Mouse (Mus musculus) MEL (cell line): ENCODE results near the gene Samsn1. TPM values are rescaled to one million over a fixed set of nuclear protein-coding genes. Genes with fewer than 3 reads are reported as not detected.

ENCODE experiments used
- DNase-seq: peaks from one replicate; pipeline ENCODE4 v3.0.0; 2011; ENCODE audit warnings: low read depth, low spot score
- H3K27ac ChIP-seq: 2 replicates; pipeline ENCODE4 v1.5.1; 2012; ENCODE audit warnings: low read depth, mild to moderate bottlenecking, control low read depth, low read length, moderate library complexity; ENCODE audit not compliant: control insufficient read depth
- H3K27me3 ChIP-seq, 2 experiments: fragments of 150-350 bp in 1 of 2; sonication (generic) in 1 of 2; 2 replicates each; pipeline ENCODE4 v1.6.1; 2012; ENCODE audit warnings: low read length in 2 of 2, mild to moderate bottlenecking in 2 of 2, improper control_type of control experiment in 1 of 2, moderate library complexity in 1 of 2; ENCODE audit not compliant: insufficient read depth in 2 of 2, control insufficient read depth in 1 of 2
- H3K36me3 ChIP-seq, 2 experiments: 2 replicates each; pipeline ENCODE4 v1.6.1; 2012 to 2014; ENCODE audit warnings: low read length in 2 of 2, improper control_type of control experiment in 1 of 2, inconsistent platforms in 1 of 2, mild to moderate bottlenecking in 1 of 2; ENCODE audit not compliant: insufficient read depth in 2 of 2, control insufficient read depth in 1 of 2
- H3K4me1 ChIP-seq, 2 experiments: fragments of 150-350 bp in 1 of 2; sonication (generic) in 1 of 2; 2 replicates each; pipeline ENCODE4 v1.6.1; 2012; ENCODE audit warnings: low read length in 2 of 2, improper control_type of control experiment in 1 of 2, mild to moderate bottlenecking in 1 of 2; ENCODE audit not compliant: insufficient read depth in 2 of 2, control insufficient read depth in 1 of 2
- H3K4me3 ChIP-seq, 2 experiments: fragments of 150-350 bp in 1 of 2; sonication (generic) in 1 of 2; 2 replicates each; pipeline ENCODE4 v1.5.1; 2012; ENCODE audit warnings: low read depth in 2 of 2, low read length in 2 of 2, mild to moderate bottlenecking in 2 of 2, moderate library complexity in 2 of 2, control low read depth in 1 of 2, improper control_type of control experiment in 1 of 2; ENCODE audit not compliant: control insufficient read depth in 1 of 2, insufficient read depth in 1 of 2
- H3K79me2 ChIP-seq: 2 replicates; pipeline ENCODE4 v1.6.1; 2012; ENCODE audit warnings: mild to moderate bottlenecking, low read length, moderate library complexity; ENCODE audit not compliant: control insufficient read depth, poor library complexity, insufficient read depth
- H3K9ac ChIP-seq: 2 replicates; pipeline ENCODE4 v1.6.1; 2012; ENCODE audit warnings: low read depth, mild to moderate bottlenecking, control low read depth, low read length, moderate library complexity; ENCODE audit not compliant: control insufficient read depth, poor library complexity, severe bottlenecking
- H3K9me3 ChIP-seq: fragments of 150-350 bp; sonication (generic); replicated peaks from 2 replicates; pipeline ENCODE4 v1.6.1; 2012; ENCODE audit warnings: mild to moderate bottlenecking, low read length, improper control_type of control experiment, moderate library complexity; ENCODE audit not compliant: insufficient read depth
- BHLHE40 ChIP-seq: IDR thresholded peaks from 2 replicates; pipeline ENCODE4 v1.6.1; 2012; ENCODE audit warnings: low read depth, mild to moderate bottlenecking, inconsistent platforms, low read length, improper control_type of control experiment, borderline replicate concordance
- CHD2 ChIP-seq: IDR thresholded peaks from 2 replicates; pipeline ENCODE4 v1.6.1; 2011; ENCODE audit warnings: low read length, improper control_type of control experiment
- CTCF ChIP-seq, 3 experiments: IDR thresholded peaks in 2 of 3; conservative IDR thresholded peaks in 1 of 3; 2 replicates each; pipeline ENCODE4 v1.5.1; 2011 to 2012; ENCODE audit warnings: low read length in 3 of 3, low read depth in 2 of 3, mild to moderate bottlenecking in 2 of 3, improper control_type of control experiment in 1 of 3, inconsistent platforms in 1 of 3, mixed read lengths in 1 of 3, moderate library complexity in 1 of 3; ENCODE audit not compliant: control insufficient read depth in 1 of 3, insufficient read depth in 1 of 3, poor library complexity in 1 of 3, severe bottlenecking in 1 of 3
- E2F4 ChIP-seq: IDR thresholded peaks from 2 replicates; pipeline ENCODE4 v1.6.1; 2011; ENCODE audit warnings: low read depth, low read length, improper control_type of control experiment, borderline replicate concordance
- ELF1 ChIP-seq: IDR thresholded peaks from 2 replicates; pipeline ENCODE4 v1.6.1; 2014; ENCODE audit warnings: low read depth, mild to moderate bottlenecking, inconsistent platforms, low read length, improper control_type of control experiment, moderate library complexity
- EP300 ChIP-seq, 2 experiments: IDR thresholded peaks; 2 replicates each; pipeline ENCODE4 v1.6.1; 2011; ENCODE audit warnings: improper control_type of control experiment in 2 of 2, low read length in 2 of 2, low read depth in 1 of 2, mild to moderate bottlenecking in 1 of 2
- ETS1 ChIP-seq: IDR thresholded peaks from 2 replicates; pipeline ENCODE4 v1.6.1; 2012; ENCODE audit warnings: low read depth, mild to moderate bottlenecking, inconsistent platforms, low read length, improper control_type of control experiment, moderate library complexity
- GABPA ChIP-seq: IDR thresholded peaks from 2 replicates; pipeline ENCODE4 v1.6.1; 2012; ENCODE audit warnings: low read depth, mild to moderate bottlenecking, inconsistent platforms, low read length, improper control_type of control experiment, moderate library complexity
- GATA1 ChIP-seq: IDR thresholded peaks from 2 replicates; pipeline ENCODE4 v1.6.1; 2011; ENCODE audit warnings: low read depth, low read length, improper control_type of control experiment
- JUND ChIP-seq: IDR thresholded peaks from 2 replicates; pipeline ENCODE4 v1.6.1; 2011; ENCODE audit warnings: low read depth, mild to moderate bottlenecking, improper control_type of control experiment, low read length
- KAT2A ChIP-seq: conservative IDR thresholded peaks from 2 replicates; pipeline ENCODE4 v1.6.1; 2012; ENCODE audit warnings: low read depth, low read length, improper control_type of control experiment, inconsistent platforms
- MAFK ChIP-seq: IDR thresholded peaks from 2 replicates; pipeline ENCODE4 v1.6.1; 2011; ENCODE audit warnings: low read depth, mild to moderate bottlenecking, low read length, improper control_type of control experiment, borderline replicate concordance
- MAX ChIP-seq: IDR thresholded peaks from 2 replicates; pipeline ENCODE4 v1.6.1; 2011; ENCODE audit warnings: low read length, improper control_type of control experiment
- MAZ ChIP-seq: IDR thresholded peaks from 2 replicates; pipeline ENCODE4 v1.6.1; 2012; ENCODE audit warnings: low read depth, mild to moderate bottlenecking, inconsistent platforms, low read length, improper control_type of control experiment
- MEF2A ChIP-seq: IDR thresholded peaks from 2 replicates; pipeline ENCODE4 v1.6.1; 2014; ENCODE audit warnings: low read depth, mild to moderate bottlenecking, inconsistent platforms, low read length, improper control_type of control experiment; ENCODE audit not compliant: poor library complexity, insufficient replicate concordance, severe bottlenecking; ENCODE audit errors: extremely low read depth
- MXI1 ChIP-seq: IDR thresholded peaks from 2 replicates; pipeline ENCODE4 v1.6.1; 2011; ENCODE audit warnings: mild to moderate bottlenecking, low read depth, low read length, improper control_type of control experiment
- MYB ChIP-seq: IDR thresholded peaks from 2 replicates; pipeline ENCODE4 v1.6.1; 2011; ENCODE audit warnings: mild to moderate bottlenecking, low read depth, low read length, improper control_type of control experiment
- NELFE ChIP-seq: IDR thresholded peaks from 2 replicates; pipeline ENCODE4 v1.6.1; 2011; ENCODE audit warnings: low read depth, low read length, improper control_type of control experiment
- NRF1 ChIP-seq: IDR thresholded peaks from 2 replicates; pipeline ENCODE4 v1.6.1; 2014; ENCODE audit warnings: low read depth, mild to moderate bottlenecking, inconsistent platforms, low read length, improper control_type of control experiment, moderate library complexity; ENCODE audit not compliant: poor library complexity, insufficient read depth, severe bottlenecking
- POLR2A ChIP-seq, 2 experiments: IDR thresholded peaks; 2 replicates each; pipeline ENCODE4 v1.6.1; 2011 to 2012; ENCODE audit warnings: low read length in 2 of 2, mild to moderate bottlenecking in 2 of 2, control low read depth in 1 of 2, improper control_type of control experiment in 1 of 2, low read depth in 1 of 2, moderate library complexity in 1 of 2; ENCODE audit not compliant: control insufficient read depth in 1 of 2, insufficient read depth in 1 of 2, poor library complexity in 1 of 2
- POLR2AphosphoS2 ChIP-seq: IDR thresholded peaks from 2 replicates; pipeline ENCODE4 v1.6.1; 2011; ENCODE audit warnings: low read length, improper control_type of control experiment
- POLR2AphosphoS5 ChIP-seq: IDR thresholded peaks from 2 replicates; pipeline ENCODE4 v1.6.1; 2012; ENCODE audit warnings: low read depth, borderline replicate concordance, mild to moderate bottlenecking, inconsistent platforms, low read length, moderate library complexity, mixed read lengths
- RAD21 ChIP-seq: IDR thresholded peaks from 2 replicates; pipeline ENCODE4 v1.6.1; 2011; ENCODE audit warnings: mild to moderate bottlenecking, low read depth, low read length, improper control_type of control experiment
- RCOR1 ChIP-seq: IDR thresholded peaks from 2 replicates; pipeline ENCODE4 v1.6.1; 2012; ENCODE audit warnings: low read depth, mild to moderate bottlenecking, inconsistent platforms, low read length, improper control_type of control experiment
- SIN3A ChIP-seq: IDR thresholded peaks from 2 replicates; pipeline ENCODE4 v1.6.1; 2012; ENCODE audit warnings: low read length, improper control_type of control experiment, inconsistent platforms
- TAL1 ChIP-seq: IDR thresholded peaks from 2 replicates; pipeline ENCODE4 v1.6.1; 2012; ENCODE audit warnings: mild to moderate bottlenecking, inconsistent platforms, low read length, moderate library complexity, mixed read lengths
- TBP ChIP-seq: IDR thresholded peaks from 2 replicates; pipeline ENCODE4 v1.8.0; 2011; ENCODE audit warnings: low read depth, low read length, improper control_type of control experiment
- TCF12 ChIP-seq: IDR thresholded peaks from 2 replicates; pipeline ENCODE4 v1.6.1; 2014; ENCODE audit warnings: low read depth, mild to moderate bottlenecking, inconsistent platforms, low read length, improper control_type of control experiment, moderate library complexity
- UBTF ChIP-seq: IDR thresholded peaks from 2 replicates; pipeline ENCODE4 v1.6.1; 2012; ENCODE audit warnings: low read depth, mild to moderate bottlenecking, inconsistent platforms, low read length, improper control_type of control experiment, moderate library complexity, borderline replicate concordance; ENCODE audit not compliant: insufficient read depth
- ZC3H11A ChIP-seq: IDR thresholded peaks from 2 replicates; pipeline ENCODE4 v1.6.1; 2012; ENCODE audit warnings: low read depth, mild to moderate bottlenecking, inconsistent platforms, low read length, improper control_type of control experiment
- ZKSCAN1 ChIP-seq: IDR thresholded peaks from 2 replicates; pipeline ENCODE4 v1.6.1; 2012; ENCODE audit warnings: low read depth, mild to moderate bottlenecking, inconsistent platforms, low read length, improper control_type of control experiment, moderate library complexity
- ZNF384 ChIP-seq: IDR thresholded peaks from 2 replicates; pipeline ENCODE4 v1.6.1; 2012; ENCODE audit warnings: low read depth, mild to moderate bottlenecking, inconsistent platforms, low read length, improper control_type of control experiment
- polyA plus RNA-seq, 2 experiments: library from polyadenylated mRNA; stranded (reverse) in 1 of 2; unstranded in 1 of 2; fragments of >175 nt in 1 of 2; fragments of >200 nt in 1 of 2; gene quantifications; 2 replicates each; pipeline versions ENCODE4 v1.2.1 to v1.2.4; 2012; ENCODE audit warnings: low replicate concordance in 2 of 2, low read depth in 1 of 2; ENCODE audit not compliant: insufficient read length in 2 of 2, insufficient read depth in 1 of 2, missing spikeins in 1 of 2
- total RNA-seq: library from RNA; depleted of rRNA; stranded (reverse); fragments of 300-350 nt; gene quantifications from 2 replicates; pipeline ENCODE4 v1.2.3, GENCODE M21; 2012

Samsn1 gene
- total and polyA plus RNA-seq, 3 experiments = 55.2 to 205 (median 63.0) TPM

GRCm38 (mm10) chr16:76002870-76003572, 19.1 kb downstream of the Samsn1 start (continued):
- TF ChIP-seq POLR2AphosphoS5 = no peak
- TF ChIP-seq MXI1 = 0 out of 2 replicates have a peak, but pooled peaks have one; percentile 29
- TF ChIP-seq CTCF (IDR thresholded peaks at IDR 0.05 in 2 of 3, conservative IDR thresholded peaks at IDR 0.05 in 1 of 3; ENCODE audit: control insufficient read depth in 1 of 3, insufficient read depth in 1 of 3, low read depth in 2 of 3, low read length in 3 of 3, poor library complexity in 1 of 3, severe bottlenecking in 1 of 3) = no peak
- peak; percentile 97 for TF ChIP-seq GATA1
- no peak for TF ChIP-seq UBTF
- TF ChIP-seq TAL1 = peak; percentile 94
- no peak for TF ChIP-seq ELF1
- 0 out of 2 replicates have a peak, but pooled peaks have one; percentile 14 for TF ChIP-seq MAFK
- no peak for TF ChIP-seq NELFE
- TF ChIP-seq, all 39 proteins: peak for 15

GRCm38 (mm10) chr16:76002287-76002686, 19.8 kb downstream of the Samsn1 start:
- Histone ChIP-seq H3K4me3 (peak overlapping the region; percentile 40 to 45; a peak in 3 of 4 replicates), H3K9ac (peak overlapping the region; percentile 91), H3K27ac (peak overlapping the region; percentile 100), H3K4me1 (peaks cover 22 to 24% of the 10 kb centered on the region in 2 experiments), H3K79me2 (no peaks in the 10 kb centered on the region), H3K27me3 (no peaks in the 10 kb centered on the region), H3K36me3 (peaks cover 0 to 38% of the 10 kb centered on the region in 2 experiments; a peak in 2 of 4 replicates), H3K9me3 (no peaks in the 10 kb centered on the region)
- DNase-seq = peak; percentile 97
- TF ChIP-seq SIN3A (peak; percentile 93), POLR2AphosphoS5 (no peak), ETS1 (peak; percentile 96), TAL1 (peak; percentile 83), MAX (no peak), RAD21 (no peak; the same call in 1 of the 2 replicates), MXI1 (no peak), GABPA (no peak), ZNF384 (peak; percentile 57), ELF1 (peak; percentile 41; the same call in 1 of the 2 replicates), NRF1 (no peak), MAZ (no peak), MYB (peak; percentile 100), ZC3H11A (no peak), ZKSCAN1 (no peak), POLR2AphosphoS2 (0 out of 2 replicates have a peak, but pooled peaks have one; percentile 47), MEF2A (no peak), E2F4 (no peak), GATA1 (peak; percentile 94), TBP (peak; percentile 92), CHD2 (no peak), UBTF (no peak), BHLHE40 (peak; percentile 54; the same call in 1 of the 2 replicates), EP300 (IDR thresholded peaks at IDR 0.05; ENCODE audit: low read depth in 1 of 2, low read length in 2 of 2) (peak; percentile 100), POLR2A (IDR thresholded peaks at IDR 0.05; ENCODE audit: control insufficient read depth in 1 of 2, insufficient read depth in 1 of 2, low read depth in 1 of 2, low read length in 2 of 2, poor library complexity in 1 of 2) (peak; percentile 37 to 89; a peak in 3 of 4 replicates), RCOR1 (peak; percentile 84), TCF12 (peak; percentile 98), CTCF (IDR thresholded peaks at IDR 0.05 in 2 of 3, conservative IDR thresholded peaks at IDR 0.05 in 1 of 3; ENCODE audit: control insufficient read depth in 1 of 3, insufficient read depth in 1 of 3, low read depth in 2 of 3, low read length in 3 of 3, poor library complexity in 1 of 3, severe bottlenecking in 1 of 3) (no peak), KAT2A (no peak), MAFK (no peak; the same call in 1 of the 2 replicates), JUND (peak; percentile 48; the same call in 1 of the 2 replicates)
